Mouse (Mus musculus): ENCODE measurements at regions not wholly inside any gene's neighbourhood (a gene's known extent, or its start where the extent isn't known, plus 50 kb on each side); places are given as distances from the start of the nearest gene placed in this dataset.
A peak's percentile ranks its signal among the peaks of the same experiment; 100 is the strongest.

- no peak for DNase-seq (ENCODE audit: low spot score in 2 of 2)
Observed at GRCm38 (mm10) chr4:91060933-91061332, 339.7 kb downstream of the Elavl2 start.

- no peak for DNase-seq (ENCODE audit: low spot score in 2 of 2)
Observed at GRCm38 (mm10) chr4:91051913-91052312, 348.7 kb downstream of the Elavl2 start.

- no peak for DNase-seq (ENCODE audit: low spot score in 2 of 2)
Observed at GRCm38 (mm10) chr4:91029462-91029861, 371.1 kb downstream of the Elavl2 start.

- no peak for DNase-seq (ENCODE audit: low spot score in 2 of 2)
Observed at GRCm38 (mm10) chr4:91028013-91028626, 372.5 kb downstream of the Elavl2 start.

- DNase-seq (ENCODE audit: low spot score in 2 of 2) = no peak
Observed at GRCm38 (mm10) chr4:90996388-90997092, 404.0 kb downstream of the Elavl2 start.

GRCm38 (mm10) chr4:90964658-90965057, 435.9 kb downstream of the Elavl2 start:
- peak; percentile 1 to 2 for DNase-seq (ENCODE audit: low spot score in 2 of 2)

- no peak for DNase-seq (ENCODE audit: low spot score in 2 of 2)
Observed at GRCm38 (mm10) chr4:90943687-90944385, 456.7 kb downstream of the Elavl2 start.

GRCm38 (mm10) chr4:90917312-90918107, 483.1 kb downstream of the Elavl2 start:
- no peak for DNase-seq (ENCODE audit: low spot score in 2 of 2)

GRCm38 (mm10) chr4:90906311-90906710, 494.3 kb downstream of the Elavl2 start:
- no peak for DNase-seq (ENCODE audit: low spot score in 2 of 2)

- no peak for DNase-seq (ENCODE audit: low spot score in 2 of 2)
Observed at GRCm38 (mm10) chr4:90868209-90868608, 532.4 kb downstream of the Elavl2 start.

- DNase-seq (ENCODE audit: low spot score in 2 of 2) = peak; percentile 21 to 24
Observed at GRCm38 (mm10) chr4:90860854-90861253, 539.7 kb downstream of the Elavl2 start.

GRCm38 (mm10) chr4:90839804-90840203, 560.8 kb downstream of the Elavl2 start:
- DNase-seq (ENCODE audit: low spot score in 2 of 2) = no peak

GRCm38 (mm10) chr4:90799078-90799477, 580.5 kb downstream of the Zfp352 start:
- DNase-seq (ENCODE audit: low spot score in 2 of 2) = no peak

- no peak for DNase-seq (ENCODE audit: low spot score in 2 of 2)
Observed at GRCm38 (mm10) chr4:90798637-90799036, 580.0 kb downstream of the Zfp352 start.

- DNase-seq (ENCODE audit: low spot score in 2 of 2) = no peak
Observed at GRCm38 (mm10) chr4:90797472-90797871, 578.9 kb downstream of the Zfp352 start.

All from left cerebral cortex, adult 18-20 months (tissue).